Mouse (Mus musculus) testis, adult 2 months (tissue): ENCODE measurements around the gene Ngly1.

ENCODE experiments used
- CTCF ChIP-seq: fragments of 200-500 bp; IDR thresholded peaks from 2 replicates; pipeline ENCODE4 v1.5.1; 2012; ENCODE audit warnings: low read depth, mild to moderate bottlenecking, inconsistent platforms, low read length, moderate library complexity; ENCODE audit not compliant: control insufficient read depth, insufficient read depth, insufficient replicate concordance
- POLR2A ChIP-seq: fragments of 200-500 bp; IDR thresholded peaks from 2 replicates; pipeline ENCODE4 v1.6.1; 2012; ENCODE audit warnings: low read depth, mild to moderate bottlenecking, inconsistent platforms, low read length, moderate library complexity; ENCODE audit not compliant: control insufficient read depth

GRCm38 (mm10) chr14:16296816-16297468 lies 47.9 kb downstream of the Ngly1 start:
- TF ChIP-seq CTCF = no peak
- TF ChIP-seq POLR2A = no peak
